Mouse (Mus musculus) skeletal muscle tissue, adult 2 months (tissue): Measurements from ENCODE around the gene Syngap1.
"Not testable (repeated sequence)": the region's sequence is repeated elsewhere in the genome, so short reads cannot be mapped to it uniquely, and the experiment has no call there.

Source experiments
- DNase-seq: peaks from one replicate; pipeline ENCODE4 v3.0.0-alpha.2; 2012; ENCODE audit warnings: low read depth, low spot score

Syngap1 gene

DNA sequence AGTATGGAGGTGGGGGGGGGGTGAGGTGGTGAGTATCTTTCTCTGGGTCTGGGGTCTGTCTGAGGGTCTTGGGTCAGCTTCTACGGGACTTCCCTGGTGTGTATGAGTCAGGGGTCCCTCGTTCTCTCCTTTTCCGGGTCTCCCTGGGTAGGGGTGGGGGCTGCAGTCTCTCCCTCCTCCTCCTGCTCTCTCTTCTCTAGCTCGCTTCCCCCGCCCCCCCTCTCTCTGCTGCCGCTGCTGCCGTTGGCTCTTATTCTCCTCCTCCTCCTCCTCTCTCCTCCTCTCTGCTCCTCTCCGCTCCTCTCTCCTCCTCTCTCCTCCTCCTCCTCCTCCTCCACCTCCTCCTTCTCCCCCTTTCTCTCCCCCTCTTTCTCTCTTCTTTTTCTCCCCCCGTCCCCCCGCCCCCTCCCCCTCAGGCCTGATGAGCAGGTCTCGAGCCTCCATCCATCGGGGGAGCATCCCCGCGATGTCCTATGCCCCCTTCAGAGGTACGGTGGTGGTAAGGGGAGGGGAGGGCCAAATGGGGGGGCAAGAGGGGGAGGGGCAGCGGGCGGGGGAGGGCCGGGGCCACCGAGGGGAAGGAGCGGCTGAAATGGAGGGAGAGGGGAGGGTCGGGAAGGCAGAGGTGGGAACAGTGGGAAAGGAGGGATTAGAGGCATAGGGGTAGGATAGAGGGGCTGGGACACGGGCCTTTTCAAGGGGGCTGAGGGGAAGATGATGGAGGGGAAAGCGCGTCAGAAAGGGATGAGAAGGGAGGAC, at the start of gene Syngap1:
Syngap1 (plus strand) TSS at position 223 of the 759 bp plus-strand sequence.
- DNase-seq: no peak

DNA sequence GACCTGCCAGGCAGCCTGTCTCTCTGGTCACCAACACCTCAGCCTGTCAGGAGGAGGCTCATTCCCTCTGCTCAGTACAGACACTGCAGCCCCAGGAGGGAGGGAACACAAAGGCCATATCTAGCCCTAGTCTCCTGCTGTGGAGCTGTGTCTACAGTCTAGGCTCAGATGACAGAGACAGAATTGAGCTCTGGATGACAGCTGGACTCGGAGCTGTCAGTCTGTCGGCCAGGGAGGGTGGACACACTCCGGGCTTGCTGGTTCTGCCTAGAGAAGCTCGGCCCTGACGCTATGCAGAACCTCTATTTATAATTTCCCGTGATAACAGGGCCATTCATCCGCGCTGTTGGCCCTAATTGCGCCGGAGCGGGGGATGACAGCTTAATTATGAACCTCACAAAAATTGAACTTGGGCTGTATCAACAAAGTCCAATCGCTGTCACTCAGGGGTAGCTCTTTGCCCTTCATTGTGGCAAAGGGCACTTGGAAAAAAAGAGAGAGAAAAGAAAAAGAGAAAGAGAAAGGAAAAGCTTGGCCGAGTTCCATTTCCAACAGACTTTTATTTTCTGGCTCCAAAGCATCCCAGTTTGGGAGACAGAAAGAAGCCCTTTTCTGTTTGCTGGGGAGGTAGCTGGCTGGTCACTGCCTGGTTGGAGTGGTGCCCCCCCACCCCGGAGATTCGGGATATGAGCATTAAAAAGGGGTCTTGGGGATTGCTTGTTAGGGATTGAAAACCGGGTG, 48.2 kb upstream of the Syngap1 start:
- DNase-seq: no peak

DNA sequence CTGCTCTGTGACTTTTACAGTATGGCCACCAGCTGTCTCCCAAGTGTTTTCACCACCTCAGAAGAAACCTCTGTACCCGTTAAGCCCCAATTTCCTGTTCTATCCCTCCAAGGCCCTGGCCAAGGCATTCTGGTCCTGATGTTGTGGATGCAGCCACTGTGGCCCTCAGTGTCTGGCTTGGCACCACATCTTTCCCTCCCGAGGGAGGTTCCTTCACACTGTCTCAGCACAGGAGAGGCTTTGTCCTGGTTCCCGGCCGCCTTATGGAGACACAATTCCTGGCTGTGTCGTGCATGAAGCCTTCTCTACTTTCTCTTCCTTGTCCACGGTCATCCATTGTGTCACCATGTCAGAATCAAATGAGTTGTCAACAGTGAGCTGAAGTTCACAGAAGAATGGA, 47.6 kb upstream of the Syngap1 start:
- no peak for DNase-seq

DNA sequence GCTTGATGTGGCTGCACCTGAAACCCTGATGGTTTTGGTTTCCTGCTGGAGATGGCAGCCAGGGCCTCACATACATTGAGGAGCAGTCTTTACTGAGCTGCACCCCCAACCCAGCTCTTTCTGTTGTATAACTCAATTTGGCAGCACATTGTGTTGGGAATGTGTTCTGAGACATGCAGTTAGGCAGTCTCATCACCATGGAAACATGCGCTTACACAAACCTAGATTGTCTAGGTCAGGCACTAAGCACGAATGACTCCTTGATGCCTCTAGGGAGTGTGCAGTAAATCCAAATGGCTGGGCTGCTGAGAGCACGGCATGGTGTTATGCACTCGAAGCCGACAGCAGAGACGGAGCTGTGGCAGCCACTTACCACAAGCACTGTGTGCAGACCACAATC, 46.7 kb upstream of the Syngap1 start:
- DNase-seq: no peak

DNA sequence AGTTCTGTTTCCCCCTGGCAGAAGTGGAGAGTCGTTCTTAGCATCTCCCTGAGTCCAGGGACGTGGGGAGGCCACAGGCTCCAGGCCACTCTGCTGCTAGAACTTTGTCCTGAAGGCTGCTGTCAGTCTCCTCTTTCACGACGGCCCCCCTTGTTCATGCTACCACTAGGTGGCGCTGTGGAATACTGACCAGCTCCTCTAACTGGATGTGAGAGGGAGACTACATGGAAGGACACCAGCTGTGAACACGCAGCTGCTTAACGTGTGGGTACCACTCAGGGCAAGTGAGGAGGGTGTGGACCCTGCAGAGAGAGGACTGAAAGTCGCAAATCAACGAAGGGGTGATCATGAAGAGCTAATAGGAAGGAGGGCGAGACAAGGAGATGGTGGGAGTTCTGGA, 45.5 kb upstream of the Syngap1 start:
- DNase-seq: peak; percentile 69

DNA sequence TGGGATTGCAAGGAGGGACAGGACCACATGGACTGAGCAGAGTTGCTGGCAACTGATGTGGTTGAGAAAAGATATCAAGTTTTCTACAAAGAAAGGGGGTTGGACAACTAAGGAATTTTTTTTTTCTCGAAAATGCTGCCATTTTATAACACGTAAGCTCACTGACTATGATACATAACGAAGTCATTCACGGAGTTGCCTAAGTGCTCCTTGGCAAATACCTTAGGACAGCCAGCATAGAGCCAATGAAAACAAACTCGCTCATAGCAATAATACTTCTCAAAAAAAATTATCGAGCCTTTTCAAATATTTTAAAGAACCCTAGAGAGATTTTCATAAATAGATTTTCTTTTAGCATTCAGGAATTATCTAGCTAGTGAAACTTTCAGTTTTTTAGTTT, 40.1 kb upstream of the Syngap1 start:
- no peak for DNase-seq

DNA sequence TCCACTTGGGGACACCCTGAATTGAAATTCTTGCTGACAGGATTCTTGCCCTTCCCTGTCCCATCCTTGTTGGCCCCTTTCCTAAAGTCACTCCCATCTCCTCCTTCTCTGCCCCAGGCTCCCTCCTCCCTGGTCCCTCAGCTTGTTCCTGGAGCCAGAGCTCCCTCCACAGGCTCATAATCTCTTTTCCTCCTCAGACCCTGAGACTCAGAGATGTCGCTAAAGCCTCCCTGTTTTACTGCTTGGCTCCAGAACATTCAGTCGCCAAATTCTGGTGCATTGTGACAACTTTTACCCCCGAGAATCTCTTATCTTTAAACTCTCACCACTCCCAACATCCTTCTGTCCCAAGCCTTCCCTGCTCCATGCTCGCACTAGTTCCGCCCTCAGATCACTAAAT, 36.7 kb upstream of the Syngap1 start:
- no peak for DNase-seq

DNA sequence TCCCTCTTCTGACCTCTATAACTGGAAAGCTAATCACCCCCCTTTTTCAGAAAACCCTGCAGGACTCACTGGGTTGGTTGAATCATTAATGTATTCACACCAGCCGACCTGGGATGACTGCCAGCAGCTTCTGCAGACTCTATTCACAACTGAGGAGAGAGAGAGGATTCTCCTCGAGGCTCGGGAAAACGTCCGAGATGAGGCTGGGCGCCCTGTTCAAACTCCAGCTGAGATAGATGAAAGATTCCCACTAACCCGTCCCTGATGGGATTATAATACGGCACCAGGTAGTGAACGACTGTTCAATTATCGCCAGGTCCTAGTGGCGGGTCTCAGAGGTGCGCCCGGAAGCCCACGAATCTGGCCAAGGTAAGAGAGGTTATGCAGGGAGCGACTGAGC, 33.5 kb upstream of the Syngap1 start:
- DNase-seq: not testable (repeated sequence)

DNA sequence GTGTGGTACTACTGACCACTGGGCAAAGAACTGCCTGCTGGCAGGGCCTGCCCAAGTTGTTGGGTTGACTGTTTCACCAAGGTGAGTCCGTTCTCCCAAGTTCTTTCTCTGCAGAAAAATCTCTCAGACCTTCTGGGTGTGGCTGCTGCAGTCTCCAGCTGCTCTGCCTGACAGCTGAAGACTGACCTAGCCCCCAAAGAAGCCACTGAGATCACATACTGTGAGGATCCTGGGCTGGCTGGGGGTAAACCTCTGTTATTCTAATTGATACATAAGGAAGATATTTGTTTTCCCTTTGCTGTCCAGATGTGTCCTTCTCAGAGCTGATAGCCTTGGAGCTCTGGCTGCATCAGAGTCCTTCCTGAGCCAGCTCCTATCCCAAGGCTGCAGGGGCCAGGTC, 25.8 kb upstream of the Syngap1 start:
- DNase-seq: no peak

DNA sequence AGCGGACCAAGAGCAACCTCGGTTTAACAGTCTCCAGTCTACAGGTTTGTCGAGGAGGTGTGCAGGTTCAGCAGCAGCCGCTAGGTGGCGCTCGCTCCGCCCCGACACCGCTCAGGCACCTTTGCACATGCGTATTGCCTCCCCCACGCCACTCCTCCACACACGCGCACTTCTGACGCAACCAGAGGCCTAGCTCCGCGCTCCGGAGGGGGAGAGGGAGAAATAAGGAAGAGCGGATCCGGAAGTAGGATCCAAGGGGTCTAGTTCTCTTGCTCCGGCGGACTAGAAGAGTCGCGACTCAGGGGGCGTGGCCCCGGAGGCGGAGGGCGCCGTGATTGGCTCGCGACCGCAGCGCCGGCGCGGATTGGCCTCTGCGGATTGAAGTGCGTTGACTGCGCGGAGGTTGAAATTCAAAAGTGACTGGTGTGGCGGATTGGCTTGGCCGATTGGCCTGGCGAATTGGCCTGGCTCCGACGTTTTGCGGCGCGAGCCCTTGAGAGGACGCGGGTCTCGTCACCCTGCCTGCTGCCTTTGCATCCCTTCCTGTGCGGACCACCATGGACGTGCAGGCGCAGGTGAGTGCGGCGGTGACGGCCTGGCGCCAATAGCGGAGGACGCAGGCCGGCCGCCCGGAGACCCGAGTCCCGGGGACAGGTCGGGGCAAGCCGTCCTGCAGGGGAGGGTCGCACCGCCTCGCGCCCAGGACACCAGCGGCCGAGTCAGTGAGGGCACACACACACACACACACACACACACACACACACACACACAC, 24.2 kb upstream of the Syngap1 start, which contains the start of gene Kifc5b:
Kifc5b (plus strand) TSS at position 381 of the 772 bp plus-strand sequence.
- peak; percentile 100 for DNase-seq

DNA sequence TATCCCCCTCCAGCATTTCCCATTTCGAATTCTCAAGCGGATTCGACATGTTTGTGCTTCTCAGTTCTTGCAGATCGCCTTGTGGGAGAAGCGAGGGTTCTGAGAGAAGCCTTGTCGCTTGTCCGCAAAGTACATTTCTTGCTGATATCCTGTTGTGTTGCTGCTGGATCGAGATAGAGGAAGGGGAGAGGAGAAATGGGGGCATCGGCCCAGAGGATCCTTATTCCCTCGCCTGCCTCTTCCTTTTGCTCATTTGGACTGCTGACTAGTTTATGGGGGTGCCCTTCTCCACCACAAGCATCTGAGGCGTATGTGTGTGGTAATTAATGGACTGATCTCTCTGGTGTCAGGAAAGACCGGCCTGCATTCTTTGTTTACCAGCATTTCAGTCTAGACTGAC, 23.5 kb upstream of the Syngap1 start:
- not testable (repeated sequence) for DNase-seq

DNA sequence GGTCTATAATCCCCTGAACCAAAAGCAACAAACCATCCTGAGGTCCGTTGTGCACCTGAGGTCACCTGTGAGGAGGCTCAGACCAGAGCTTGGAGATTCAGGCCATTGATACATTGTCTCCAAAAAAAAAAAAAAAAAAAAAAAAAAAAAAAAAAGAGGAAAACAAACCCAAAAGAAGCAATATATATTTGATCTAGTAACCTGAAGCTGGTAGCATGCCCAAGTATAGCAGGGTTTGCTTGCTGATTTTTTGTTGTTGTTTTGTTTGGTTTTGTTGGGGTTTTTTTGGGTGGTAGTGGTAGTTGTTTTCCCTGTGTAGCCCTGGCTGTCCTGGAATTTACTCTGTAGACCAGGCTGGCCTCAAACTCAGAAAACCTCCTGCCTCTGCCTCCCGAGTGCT, 22.7 kb upstream of the Syngap1 start:
- no peak for DNase-seq

DNA sequence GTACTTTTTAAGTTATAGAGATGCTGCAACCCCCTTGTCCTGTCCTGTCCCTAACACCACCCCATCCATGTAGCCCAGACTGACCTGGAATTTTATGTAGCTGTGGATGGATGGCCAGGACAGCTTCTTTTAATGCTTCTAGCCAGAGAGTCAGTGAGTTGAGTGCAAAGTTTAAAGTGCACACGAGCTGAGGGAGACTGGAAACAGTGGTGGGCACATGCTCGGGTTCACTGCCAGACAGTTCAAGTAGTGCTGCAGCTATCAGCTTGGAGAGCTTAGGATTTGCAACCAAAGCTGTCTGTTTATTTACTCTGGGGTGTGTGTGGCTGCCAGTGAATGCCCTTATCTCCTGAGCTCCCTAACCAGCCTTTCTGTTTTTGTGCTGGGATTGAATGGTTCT, 21.5 kb upstream of the Syngap1 start:
- not testable (repeated sequence) for DNase-seq

DNA sequence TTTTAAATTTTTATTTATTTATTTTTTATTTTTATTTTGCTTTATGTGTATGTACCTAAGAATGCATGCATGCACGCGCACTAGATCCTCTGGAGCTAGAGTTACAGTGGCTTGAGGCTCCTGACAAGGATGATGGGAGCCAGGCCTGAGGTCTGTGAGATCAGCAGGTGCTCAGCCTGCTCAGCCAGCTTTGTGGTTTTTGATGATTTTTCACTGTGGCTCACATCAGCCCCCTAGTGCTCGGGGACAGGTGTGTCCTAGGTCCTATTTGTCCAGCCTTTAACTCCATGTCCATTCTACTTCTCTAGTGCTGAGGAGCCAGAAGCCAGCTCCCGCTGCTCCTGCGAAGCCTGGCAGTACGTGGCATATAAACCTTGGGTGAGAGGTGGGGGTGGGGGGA, 18.7 kb upstream of the Syngap1 start:
- not testable (repeated sequence) for DNase-seq

DNA sequence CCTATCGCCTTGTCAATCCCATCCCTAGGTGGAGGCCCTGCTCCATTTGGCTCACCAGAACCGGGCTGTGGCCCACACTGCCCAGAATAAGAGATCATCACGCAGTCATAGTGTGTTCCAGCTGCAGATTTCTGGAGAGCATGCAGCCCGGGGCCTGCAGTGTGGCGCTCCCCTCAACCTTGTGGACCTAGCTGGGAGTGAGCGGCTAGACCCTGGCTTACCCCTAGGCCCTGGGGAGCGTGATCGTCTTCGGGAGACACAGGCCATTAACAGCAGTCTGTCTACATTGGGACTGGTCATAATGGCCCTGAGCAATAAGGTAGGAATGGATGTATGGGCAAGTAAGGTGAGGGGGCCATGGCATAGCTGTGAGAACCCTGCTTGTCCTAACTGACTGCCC, 15.6 kb upstream of the Syngap1 start:
- not testable (repeated sequence) for DNase-seq

DNA sequence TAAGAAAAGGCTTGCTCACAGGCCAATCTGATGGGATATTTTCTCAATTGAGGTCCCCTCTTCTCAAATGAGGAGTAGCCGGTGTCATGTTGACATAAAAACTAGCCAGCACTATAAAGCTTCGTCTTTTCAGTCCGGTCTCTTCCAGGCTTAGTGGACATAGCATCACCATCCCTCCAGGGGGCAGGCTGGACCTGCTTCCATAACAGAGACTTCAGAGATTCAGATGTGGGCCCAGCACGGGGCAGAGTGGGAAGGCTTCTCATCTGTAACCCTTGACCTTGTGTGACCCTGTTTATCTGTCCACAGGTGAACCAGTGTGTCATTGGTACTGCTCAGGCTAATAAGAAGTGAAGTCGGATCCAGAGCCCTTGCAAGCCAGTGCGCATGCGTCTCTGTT, 9.3 kb upstream of the Syngap1 start:
- DNase-seq: not testable (repeated sequence)

DNA sequence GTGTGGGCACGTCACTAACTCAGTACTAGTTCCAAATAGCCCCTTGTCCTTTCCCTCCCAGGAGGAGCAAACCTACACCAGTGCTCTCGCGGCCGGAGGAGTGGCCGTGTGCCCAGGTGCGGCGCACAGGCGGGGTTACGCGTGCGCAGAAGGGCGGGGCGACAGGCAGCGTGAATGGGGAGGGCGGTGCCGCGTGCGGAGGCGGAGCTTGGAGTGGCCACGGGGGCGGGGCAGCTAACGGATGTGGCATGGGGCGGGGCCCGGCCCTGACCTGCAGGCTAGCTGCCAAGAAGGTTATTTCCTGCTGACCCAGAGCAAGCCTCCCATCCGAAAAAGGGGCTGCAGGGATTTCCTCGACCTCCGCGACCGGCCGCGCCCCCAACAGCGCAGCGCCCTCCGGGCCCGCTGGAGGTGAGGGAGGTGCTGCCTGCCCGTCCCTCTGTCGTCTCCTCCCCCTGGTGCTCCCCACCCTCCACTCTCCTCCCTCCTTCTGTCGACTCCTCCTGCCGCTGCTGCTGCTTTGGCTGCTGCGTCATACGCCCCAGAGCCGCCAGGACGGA, 8.1 kb upstream of the Syngap1 start, which contains the start of gene Phf1:
Phf1 (plus strand) TSS at position 214 of the 560 bp plus-strand sequence.
- DNase-seq: peak; percentile 95

DNA sequence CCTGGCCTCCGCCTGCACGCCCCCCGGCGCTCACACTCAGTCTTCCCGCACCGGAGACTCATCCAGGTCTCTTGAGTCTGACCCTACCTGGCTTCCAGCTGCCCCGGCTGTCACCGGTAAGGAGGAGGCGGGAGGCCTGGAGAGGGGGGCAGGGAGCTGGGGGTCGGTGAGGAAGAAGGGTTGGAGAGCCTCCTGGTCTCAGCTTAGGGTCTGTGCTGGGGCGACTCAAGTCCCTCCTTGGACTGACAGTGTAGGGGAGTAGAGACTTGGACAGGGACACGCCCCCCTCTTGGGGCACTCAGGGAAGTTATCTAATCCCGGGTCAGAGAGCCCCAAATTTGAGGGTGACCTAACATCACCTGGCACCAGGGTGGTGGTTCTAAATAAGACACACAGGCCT, 7.6 kb upstream of the Syngap1 start:
- DNase-seq: no peak

DNA sequence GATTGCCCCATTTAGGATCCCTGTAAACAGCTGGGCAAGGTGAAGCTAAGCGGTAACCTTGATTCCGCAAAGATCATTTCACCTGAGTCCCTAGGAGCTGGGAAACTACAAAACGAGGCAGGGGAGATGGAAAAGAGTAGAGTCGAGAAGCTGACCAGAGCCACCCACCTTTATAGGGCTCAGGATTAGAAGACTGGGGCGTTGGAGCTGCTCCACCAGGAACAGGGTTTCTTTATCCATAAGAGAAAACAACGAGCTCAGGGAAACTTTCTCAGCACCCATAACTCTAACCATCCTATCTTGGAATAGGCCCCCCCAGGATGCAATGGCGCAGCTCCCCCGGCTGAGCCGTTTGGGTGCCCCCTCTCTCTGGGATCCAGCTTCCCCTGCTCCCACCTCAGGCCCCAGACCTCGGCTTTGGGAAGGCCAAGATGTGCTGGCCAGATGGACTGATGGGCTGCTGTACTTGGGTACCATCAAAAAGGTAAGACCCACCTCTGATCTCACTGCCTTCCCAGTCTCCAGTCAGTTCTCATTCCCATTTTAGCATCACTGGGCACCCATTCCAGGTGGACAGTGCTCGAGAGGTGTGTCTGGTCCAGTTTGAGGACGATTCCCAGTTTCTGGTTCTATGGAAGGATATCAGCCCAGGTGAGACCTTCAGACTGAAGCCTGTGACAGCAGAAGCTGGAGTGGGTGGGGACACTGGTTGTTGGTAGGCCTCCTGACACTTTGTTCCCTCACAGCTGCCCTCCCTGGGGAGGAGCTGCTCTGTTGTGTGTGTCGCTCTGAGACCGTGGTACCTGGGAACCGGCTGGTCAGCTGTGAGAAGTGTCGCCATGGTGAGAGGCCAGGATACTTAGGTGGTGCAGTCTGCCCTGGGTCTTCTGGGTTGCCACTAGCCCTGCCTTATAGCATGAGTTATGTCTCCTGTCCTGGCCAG, 6.9 kb upstream of the Syngap1 start:
- DNase-seq: no peak

DNA sequence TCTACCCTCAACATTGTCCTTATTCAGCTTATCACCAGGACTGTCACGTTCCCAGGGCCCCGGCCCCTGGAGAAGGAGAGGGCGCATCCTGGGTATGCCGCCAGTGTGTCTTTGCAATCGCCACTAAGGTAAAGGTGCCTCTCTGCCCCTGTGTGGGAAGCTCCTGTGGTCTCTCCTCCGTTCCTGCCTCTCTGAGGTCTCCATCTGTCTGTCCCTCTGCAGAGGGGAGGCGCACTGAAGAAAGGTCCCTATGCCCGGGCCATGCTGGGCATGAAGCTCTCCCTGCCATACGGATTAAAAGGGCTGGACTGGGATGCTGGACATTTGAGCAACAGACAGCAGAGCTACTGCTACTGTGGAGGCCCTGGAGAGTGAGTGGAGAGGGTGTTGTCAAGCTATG, 6.0 kb upstream of the Syngap1 start:
- no peak for DNase-seq

DNA sequence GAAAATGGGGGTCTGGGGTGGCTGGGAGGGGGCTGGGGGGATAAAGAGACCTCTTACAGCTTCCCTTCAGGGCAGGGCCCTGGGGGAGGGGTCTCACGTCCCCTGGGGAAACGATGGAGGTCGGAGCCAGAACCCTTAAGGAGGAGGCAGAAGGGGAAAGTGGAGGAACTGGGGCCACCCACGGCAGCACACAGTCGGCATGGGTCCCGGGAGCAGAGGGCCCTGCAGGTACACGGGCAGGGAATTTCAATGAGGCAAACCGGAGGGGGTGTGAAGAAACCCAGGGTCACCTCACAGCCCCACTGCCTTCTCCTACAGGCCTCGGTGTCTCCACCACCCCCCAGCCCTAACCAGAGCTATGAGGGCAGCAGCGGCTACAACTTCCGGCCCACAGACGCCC, 4.6 kb upstream of the Syngap1 start:
- DNase-seq: no peak
